Mouse (Mus musculus) forebrain, embryonic 14.5 days (tissue): ENCODE measurements around the gene Plekhg1. TPM values are rescaled to one million over a fixed set of nuclear protein-coding genes. Genes with fewer than 3 reads are reported as not detected.

Experiments
- ATAC-seq: fragments of 200-750 bp; cut with Nextera tagmentation; 2 replicates; pipeline ENCODE4 v1.8.0; 2017; ENCODE audit warnings: mild to moderate bottlenecking, moderate library complexity
- DNase-seq: peaks from one replicate; pipeline ENCODE4 v3.0.0-alpha.2; 2015; ENCODE audit warnings: low spot score
- H3K27ac ChIP-seq: fragments of 300-500 bp; sonication (generic); 2 replicates; pipeline ENCODE4 v1.5.1; 2014; ENCODE audit warnings: low read depth, mild to moderate bottlenecking, control low read depth, low read length, moderate library complexity
- H3K27me3 ChIP-seq: fragments of 300-500 bp; sonication (generic); replicated peaks from 2 replicates; pipeline ENCODE4 v1.6.1; 2014; ENCODE audit warnings: low read length, control low read depth, mixed read lengths; ENCODE audit not compliant: control insufficient read depth, insufficient read depth
- H3K36me3 ChIP-seq: fragments of 300-500 bp; sonication (generic); 2 replicates; pipeline ENCODE4 v1.6.1; 2014; ENCODE audit warnings: low read length, control low read depth; ENCODE audit not compliant: control insufficient read depth, insufficient read depth
- H3K4me1 ChIP-seq: fragments of 300-500 bp; sonication (generic); 2 replicates; pipeline ENCODE4 v1.6.1; 2014; ENCODE audit warnings: antibody characterized with exemption, low read length, control low read depth; ENCODE audit not compliant: control insufficient read depth, insufficient read depth
- H3K4me2 ChIP-seq: fragments of 300-500 bp; sonication (generic); 2 replicates; pipeline ENCODE4 v1.6.1; 2014; ENCODE audit warnings: mild to moderate bottlenecking, control low read depth, low read length
- H3K4me3 ChIP-seq: fragments of 300-500 bp; sonication (generic); 2 replicates; pipeline ENCODE4 v1.5.1; 2014; ENCODE audit warnings: low read depth, low read length, control low read depth
- H3K9ac ChIP-seq: fragments of 300-500 bp; sonication (generic); 2 replicates; pipeline ENCODE4 v1.6.1; 2014; ENCODE audit warnings: mild to moderate bottlenecking, low read length, control low read depth, moderate library complexity
- H3K9me3 ChIP-seq: fragments of 300-500 bp; sonication (generic); replicated peaks from 2 replicates; pipeline ENCODE4 v1.6.1; 2016; ENCODE audit warnings: low read length, control low read depth, mixed read lengths; ENCODE audit not compliant: control insufficient read depth
- WGBS: fragments of 180-500 bp; shearing (Covaris S2); extraction: QIAGEN DNeasy Blood & Tissue Kit; methylation state at CpG from one replicate; pipeline ENCODE4 v1.1.7; 2014; 5-methylcytosine and 5-hydroxymethylcytosine counted together
- polyA plus RNA-seq: library from polyadenylated mRNA; unstranded; fragments of >200 nt; fragmentation: Nextera tagmentation; extraction: Ambion mirVana; gene quantifications from 2 replicates; pipeline ENCODE4 v1.2.1, GENCODE M21; 2014

Gene Plekhg1
- polyA plus RNA-seq, 1 experiment from 2014 or later: 3.1 TPM

- Histone ChIP-seq H3K4me3 (no peak overlapping the region), H3K4me2 (no peak overlapping the region), H3K27me3 (no peaks in the 10 kb centered on the region), H3K9me3 (no peaks in the 10 kb centered on the region), H3K36me3 (no peaks in the 10 kb centered on the region), H3K4me1 (no peaks in the 10 kb centered on the region), H3K9ac (no peak overlapping the region), H3K27ac (no peak overlapping the region)
- DNase-seq (no peak), ATAC-seq (no peak)
- WGBS: 79% methylated on average over 5 of the region's 5 CpGs
Measured at GRCm38 (mm10) chr10:3914104-3914503, 173.9 kb downstream of the Plekhg1 start.

DNA sequence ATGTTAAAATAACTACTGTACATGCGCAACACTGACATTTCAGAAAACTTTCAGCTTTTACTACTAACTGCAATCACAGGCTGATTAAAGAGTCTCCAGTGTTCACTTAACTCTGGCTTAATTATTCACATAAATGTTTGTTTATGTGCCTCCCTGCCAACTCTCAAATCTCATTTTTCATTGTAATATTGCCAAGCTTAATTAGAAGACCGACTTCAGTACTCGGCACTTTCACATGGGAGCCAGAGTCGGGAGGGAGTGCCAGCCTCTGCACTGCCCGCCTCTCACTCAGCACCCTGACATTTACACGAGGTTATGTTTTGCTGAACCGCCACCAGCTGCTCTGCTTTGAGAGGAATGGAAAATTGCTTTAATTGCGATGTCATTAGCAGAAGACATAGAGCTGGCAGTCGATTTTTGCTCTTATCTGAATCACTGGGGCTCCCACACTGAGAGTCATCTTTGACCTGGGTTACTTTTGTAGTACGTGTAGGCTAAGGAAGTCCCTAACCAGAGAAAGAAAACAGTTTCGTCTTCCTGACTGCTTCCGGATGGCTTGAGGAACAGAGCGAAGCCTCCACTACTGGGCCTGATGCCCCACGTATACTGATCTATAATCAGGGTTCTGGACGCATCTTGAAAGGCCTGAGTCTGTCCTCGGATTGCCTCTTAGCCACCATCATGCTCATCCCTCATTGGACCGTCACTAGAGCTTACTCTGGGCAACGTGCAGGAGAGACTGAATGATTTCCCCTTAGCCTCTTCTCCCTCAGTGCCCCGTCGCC lies 180.4 kb downstream of the Plekhg1 start:
- no peaks in the 10 kb centered on the region for H3K36me3 ChIP-seq
- no peaks in the 10 kb centered on the region for H3K9me3 ChIP-seq
- 51% methylated on average over 20 of the region's 20 CpGs for WGBS
- DNase-seq: peak; percentile 89
- no peak overlapping the region for H3K9ac ChIP-seq
- H3K4me1 ChIP-seq: peaks cover 10% of the 10 kb centered on the region; the same call in 1 of the 2 replicates
- ATAC-seq: peak; percentile 96
- H3K4me2 ChIP-seq: 0 out of 2 replicates have a peak overlapping the region, but pooled peaks have one; percentile 12
- peak overlapping the region; percentile 55; the same call in 1 of the 2 replicates for H3K27ac ChIP-seq
- H3K4me3 ChIP-seq: no peak overlapping the region
- H3K27me3 ChIP-seq: no peaks in the 10 kb centered on the region

GRCm38 (mm10) chr10:3928008-3928545 lies 187.9 kb downstream of the Plekhg1 start:
- Histone ChIP-seq H3K27me3 (no peaks in the 10 kb centered on the region), H3K4me3 (no peak overlapping the region), H3K9ac (no peak overlapping the region), H3K4me2 (no peak overlapping the region), H3K36me3 (no peaks in the 10 kb centered on the region), H3K4me1 (no peaks in the 10 kb centered on the region), H3K9me3 (no peaks in the 10 kb centered on the region), H3K27ac (no peak overlapping the region)
- ATAC-seq (no peak), DNase-seq (no peak)
- WGBS: 87% methylated on average over 4 of the region's 4 CpGs

DNA sequence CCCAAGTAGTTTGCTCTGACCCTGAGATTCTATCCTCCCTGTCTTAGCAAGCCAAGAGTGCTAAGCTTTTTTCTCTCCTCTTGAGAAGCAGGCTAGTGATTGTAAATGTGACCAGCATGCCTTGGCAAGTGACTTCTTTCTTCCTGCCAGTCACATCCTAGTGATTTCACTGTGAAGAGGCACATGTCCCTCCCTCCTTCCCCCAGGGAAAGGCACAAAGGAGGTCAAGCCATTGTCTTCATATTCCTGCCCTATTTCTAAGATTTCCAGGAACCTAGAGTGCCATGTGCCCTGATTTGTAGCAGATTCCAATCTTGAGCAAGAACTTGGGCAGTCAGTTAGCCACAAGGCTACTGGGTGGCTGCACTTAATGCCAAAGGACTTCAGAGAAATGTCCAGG lies 191.7 kb downstream of the Plekhg1 start:
- no peaks in the 10 kb centered on the region for H3K9me3 ChIP-seq
- no peak overlapping the region for H3K9ac ChIP-seq
- no peak overlapping the region for H3K27ac ChIP-seq
- no peak overlapping the region for H3K4me2 ChIP-seq
- no peaks in the 10 kb centered on the region for H3K36me3 ChIP-seq
- DNase-seq: no peak
- H3K27me3 ChIP-seq: no peaks in the 10 kb centered on the region
- no peaks in the 10 kb centered on the region for H3K4me1 ChIP-seq
- no peak overlapping the region for H3K4me3 ChIP-seq
- no peak for ATAC-seq

GRCm38 (mm10) chr10:3933311-3933940 lies 193.3 kb downstream of the Plekhg1 start:
- Histone ChIP-seq H3K9me3 (no peaks in the 10 kb centered on the region), H3K27ac (no peak overlapping the region), H3K27me3 (no peaks in the 10 kb centered on the region), H3K9ac (no peak overlapping the region), H3K4me2 (no peak overlapping the region), H3K4me3 (no peak overlapping the region), H3K4me1 (no peaks in the 10 kb centered on the region), H3K36me3 (no peaks in the 10 kb centered on the region)
- DNase-seq (no peak), ATAC-seq (no peak)
- WGBS: 86% methylated on average over 12 of the region's 12 CpGs

DNA sequence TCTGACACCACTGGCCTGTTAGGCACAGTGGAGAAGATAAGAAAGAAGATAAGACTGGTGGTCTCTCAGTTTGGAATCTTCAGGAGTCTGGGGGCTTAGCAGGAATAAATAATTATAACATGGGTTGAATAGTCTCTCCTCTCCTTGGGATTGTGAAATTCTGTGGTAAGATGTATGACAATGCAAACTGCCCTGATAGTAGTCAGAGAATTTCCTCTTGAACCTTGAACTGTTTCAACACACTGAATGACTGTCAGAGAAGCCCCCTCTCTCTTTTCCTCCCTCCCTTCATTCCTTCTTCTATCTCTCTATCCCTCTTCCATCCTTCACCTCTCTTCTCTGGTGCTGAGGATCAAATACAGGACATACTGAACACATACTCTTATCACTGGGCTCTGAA lies 196.7 kb downstream of the Plekhg1 start:
- Histone ChIP-seq H3K9me3 (no peaks in the 10 kb centered on the region), H3K36me3 (no peaks in the 10 kb centered on the region), H3K9ac (no peak overlapping the region), H3K4me1 (no peaks in the 10 kb centered on the region), H3K4me3 (no peak overlapping the region), H3K27me3 (no peaks in the 10 kb centered on the region), H3K4me2 (no peak overlapping the region), H3K27ac (no peak overlapping the region)
- DNase-seq: no peak
- ATAC-seq: no peak

GRCm38 (mm10) chr10:3939895-3940595 lies 199.9 kb downstream of the Plekhg1 start:
- Histone ChIP-seq H3K27ac (no peak overlapping the region), H3K9me3 (no peaks in the 10 kb centered on the region), H3K4me1 (no peaks in the 10 kb centered on the region), H3K4me2 (no peak overlapping the region), H3K27me3 (no peaks in the 10 kb centered on the region), H3K4me3 (no peak overlapping the region), H3K9ac (no peak overlapping the region), H3K36me3 (no peaks in the 10 kb centered on the region)
- WGBS: 95% methylated on average over 11 of the region's 11 CpGs
- ATAC-seq (no peak), DNase-seq (no peak)

- DNase-seq (no peak), ATAC-seq (no peak)
- 88% methylated on average over 6 of the region's 6 CpGs for WGBS
- Histone ChIP-seq H3K4me2 (no peak overlapping the region), H3K27me3 (no peaks in the 10 kb centered on the region), H3K9ac (no peak overlapping the region), H3K36me3 (no peaks in the 10 kb centered on the region), H3K27ac (no peak overlapping the region), H3K4me1 (no peaks in the 10 kb centered on the region), H3K9me3 (no peaks in the 10 kb centered on the region), H3K4me3 (no peak overlapping the region)
Measured at GRCm38 (mm10) chr10:3940596-3940975, 200.4 kb downstream of the Plekhg1 start.
